In the genomic region with DNA sequence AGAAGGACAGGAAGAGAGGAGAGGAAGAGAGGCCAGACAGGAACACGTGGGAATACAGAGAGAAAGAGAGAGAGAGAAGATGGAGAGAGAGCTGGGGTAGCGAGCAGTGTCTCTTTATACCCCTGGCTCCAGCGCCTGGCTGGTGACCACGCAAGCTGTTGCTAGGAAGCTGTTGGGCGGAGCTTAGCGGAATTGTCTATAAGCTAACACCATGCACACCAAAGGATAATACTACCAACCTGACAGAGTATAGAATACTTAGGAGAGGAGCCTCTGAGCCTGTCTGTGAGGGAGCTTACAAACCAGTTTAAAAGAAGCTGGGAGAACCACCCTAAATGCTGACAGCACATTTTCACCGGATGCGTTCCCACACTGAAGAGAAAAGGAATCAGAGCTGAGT, we compare ENCODE assay signal across 8 mouse cellular contexts.
A peak's percentile ranks its signal among the peaks of the same experiment; 100 is the strongest.
DNase-seq lines count a peak whose midpoint lies in the region; ATAC-seq lines count a peak whose summit lies in the region.
"Had no signal": no experiment of that assay in that cellular context is flagged by ENCODE, and none has a peak within 500 bp of the region (broad histone marks: within the 10 kb centered on the region; RNA-seq: fewer than 3 reads in every experiment).

No protein-coding gene starts in this region.

- no peak for DNase-seq in lung, adult 18-20 months
- DNase-seq in left cerebral cortex, postnatal 25 days (ENCODE audit: low spot score in 2 of 2) = peak; percentile 30 to 61
- peak; percentile 45 for DNase-seq in right cerebral cortex, postnatal 25 days
- no peak for DNase-seq in heart, adult 8-10 months (ENCODE audit: low spot score)
- no peak for DNase-seq in gastrocnemius, postnatal 10 days

- no peaks in the 10 kb centered on the region for H3K27me3 ChIP-seq in lung, embryonic 15.5 days
- no peaks in the 10 kb centered on the region for H3K27me3 ChIP-seq in hindbrain, embryonic 15.5 days
- H3K27me3 ChIP-seq: liver, embryonic 15.5 days had no signal

- peak overlapping the region; percentile 81 for H3K27ac ChIP-seq in lung, embryonic 15.5 days
- H3K27ac ChIP-seq in hindbrain, embryonic 15.5 days (replicated peaks) = no peak overlapping the region
- H3K27ac ChIP-seq: liver, embryonic 15.5 days had no signal

- no peak overlapping the region for H3K4me3 ChIP-seq in lung, embryonic 15.5 days
- H3K4me3 ChIP-seq in hindbrain, embryonic 15.5 days = no peak overlapping the region
- H3K4me3 ChIP-seq: liver, embryonic 15.5 days had no signal

- no peaks in the 10 kb centered on the region for H3K36me3 ChIP-seq in lung, embryonic 15.5 days
- H3K36me3 ChIP-seq in hindbrain, embryonic 15.5 days = no peaks in the 10 kb centered on the region
- H3K36me3 ChIP-seq: liver, embryonic 15.5 days had no signal

- H3K9me3 ChIP-seq in lung, embryonic 15.5 days = no peaks in the 10 kb centered on the region
- H3K9me3 ChIP-seq in hindbrain, embryonic 15.5 days = no peaks in the 10 kb centered on the region
- H3K9me3 ChIP-seq: liver, embryonic 15.5 days had no signal

- H3K9ac ChIP-seq in lung, embryonic 15.5 days = no peak overlapping the region
- no peak overlapping the region for H3K9ac ChIP-seq in hindbrain, embryonic 15.5 days
- H3K9ac ChIP-seq: liver, embryonic 15.5 days had no signal

- H3K4me1 ChIP-seq in lung, embryonic 15.5 days = peaks cover 11% of the 10 kb centered on the region
- H3K4me1 ChIP-seq in hindbrain, embryonic 15.5 days (replicated peaks) = no peaks in the 10 kb centered on the region
- H3K4me1 ChIP-seq: liver, embryonic 15.5 days had no signal

- no peak overlapping the region for H3K4me2 ChIP-seq in lung, embryonic 15.5 days
- H3K4me2 ChIP-seq in hindbrain, embryonic 15.5 days = peak overlapping the region; percentile 24
- H3K4me2 ChIP-seq: liver, embryonic 15.5 days had no signal

- 49% methylated on average over 8 of the region's 8 CpGs for WGBS in lung, embryonic 15.5 days
- 56% methylated on average over 7 of the region's 8 CpGs for WGBS in hindbrain, embryonic 15.5 days

- peak; percentile 63; the same call in 1 of the 2 replicates for ATAC-seq in lung, embryonic 15.5 days (ENCODE audit: borderline replicate concordance, extremely low read depth, low FRiP score, low TSS enrichment)
- peak; percentile 61; the same call in 1 of the 2 replicates for ATAC-seq in hindbrain, embryonic 15.5 days (ENCODE audit: low FRiP score, low read depth)

- intact Hi-C loops in left cerebral cortex, postnatal 25 days (cut with DNase I) = loop anchor here (2.0 kb wide), 1 partner anchor 69 kb away; no protein-coding TSS in a partner anchor

Comparison
In these comparisons a context has a peak if more than half of its experiments do, and no peak if none do; other contexts are left out.
1. DNase-seq: peak in left cerebral cortex, postnatal 25 days (2 of 2) and right cerebral cortex, postnatal 25 days (single experiment); none in lung, adult 18-20 months (0 of 2), heart, adult 8-10 months (single experiment) and gastrocnemius, postnatal 10 days (single experiment).